40 mouse cellular contexts compared by ENCODE assay signal in the genomic region with DNA sequence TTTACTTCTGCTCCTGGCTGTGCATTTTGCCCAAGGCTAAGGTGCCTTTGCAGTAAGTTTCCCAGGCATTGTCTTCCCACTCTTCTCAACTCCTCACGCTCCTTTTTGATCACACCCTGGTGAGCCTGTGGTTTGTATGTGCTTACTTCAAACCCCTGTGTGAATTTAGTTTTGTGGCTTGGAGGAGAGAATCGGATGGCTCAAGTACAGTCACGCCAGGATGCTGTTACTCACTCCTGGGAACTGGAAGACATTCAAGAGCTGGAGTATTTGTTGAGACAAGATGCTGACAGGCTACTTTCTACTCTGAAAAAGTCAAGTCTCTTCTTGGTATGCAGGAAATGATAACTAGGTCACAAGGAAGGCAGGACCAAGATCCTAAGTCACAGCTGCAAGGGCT. TPM values are rescaled to one million over a fixed set of nuclear protein-coding genes. Genes with fewer than 3 reads are reported as not detected.
DNase-seq lines count a peak whose midpoint lies in the region; ATAC-seq and TF ChIP-seq lines count a peak whose summit lies in the region.
"Had no signal": no experiment of that assay in that cellular context is flagged by ENCODE, and none has a peak within 500 bp of the region (broad histone marks: within the 10 kb centered on the region; RNA-seq: fewer than 3 reads in every experiment).

No protein-coding gene starts in this region.

- no peaks in the 10 kb centered on the region for H3K36me3 ChIP-seq in hindbrain, embryonic 11.5 days (ENCODE audit: control insufficient read depth, insufficient read depth, low read length)
- H3K36me3 ChIP-seq: forebrain, embryonic 10.5 days; G1E; heart, embryonic 10.5 days; hindbrain, embryonic 10.5 days; hindbrain, embryonic 15.5 days; intestine, embryonic 15.5 days had no signal

- H3K4me2 ChIP-seq in hindbrain, embryonic 11.5 days (replicated peaks; ENCODE audit: low read depth, low read length) = no peak overlapping the region
- H3K4me2 ChIP-seq: forebrain, embryonic 13.5 days; hindbrain, embryonic 15.5 days; intestine, embryonic 15.5 days had no signal

- POLR2A ChIA-PET in Patski (lab: Charles Lee) = no interaction called here

- TF ChIP-seq CTCF in Patski (IDR thresholded peaks at IDR 0.05) = no peak
- no peak for TF ChIP-seq CTCF in embryonic fibroblast, embryonic 13.5 days (IDR thresholded peaks at IDR 0.05; ENCODE audit: borderline replicate concordance, insufficient read depth, low read length)

- peak; percentile 59; the same call in 1 of the 2 replicates for ATAC-seq in frontal cortex, adult (ENCODE audit: low TSS enrichment)
- ATAC-seq in Patski = peak; percentile 83
- ATAC-seq in hindbrain, embryonic 11.5 days (ENCODE audit: low FRiP score) = no peak
- ATAC-seq in erythroblast, adult 5-6 weeks (replicated peaks; ENCODE audit: low FRiP score, poor library complexity, severe bottlenecking) = no peak
- ATAC-seq: forebrain, embryonic 13.5 days; forebrain, embryonic 16.5 days; intestine, embryonic 15.5 days had no signal

- 0 out of 2 replicates have a peak, but pooled peaks have one; percentile 21 for TF ChIP-seq POLR2A in embryonic fibroblast, embryonic 13.5 days (IDR thresholded peaks at IDR 0.05; ENCODE audit: low read depth, low read length)

- H3K27ac ChIP-seq in embryonic fibroblast, embryonic 13.5 days (ENCODE audit: insufficient read depth, low read length) = peak overlapping the region; percentile 86
- H3K27ac ChIP-seq in hindbrain, embryonic 11.5 days (ENCODE audit: low read depth, low read length) = no peak overlapping the region
- H3K27ac ChIP-seq: forebrain, embryonic 10.5 days; forebrain, embryonic 13.5 days; heart, adult 2 months; heart, embryonic 10.5 days; hindbrain, embryonic 10.5 days; hindbrain, embryonic 15.5 days; intestine, embryonic 15.5 days had no signal

- no peak overlapping the region for H3K4me3 ChIP-seq in embryonic fibroblast, embryonic 13.5 days (ENCODE audit: insufficient read depth, low read length)
- no peak overlapping the region for H3K4me3 ChIP-seq in hindbrain, embryonic 11.5 days (ENCODE audit: low read depth, low read length)
- H3K4me3 ChIP-seq: erythroblast, embryonic 14.5 days; forebrain, embryonic 10.5 days; forebrain, embryonic 13.5 days; heart, adult 2 months; heart, embryonic 10.5 days; hindbrain, embryonic 10.5 days; hindbrain, embryonic 15.5 days; intestine, embryonic 15.5 days had no signal

- in situ Hi-C loops in Patski (cut with MboI; ENCODE audit: low pct_unique_long_range_greater_than_20kb) = no loop called here

- no peak overlapping the region for H3K9ac ChIP-seq in hindbrain, embryonic 11.5 days (ENCODE audit: low read depth, low read length)
- H3K9ac ChIP-seq: forebrain, embryonic 13.5 days; hindbrain, embryonic 15.5 days; intestine, embryonic 15.5 days had no signal

- H3K9me3 ChIP-seq in hindbrain, embryonic 11.5 days (ENCODE audit: control insufficient read depth, low read length) = no peaks in the 10 kb centered on the region
- H3K9me3 ChIP-seq: forebrain, embryonic 10.5 days; forebrain, embryonic 13.5 days; G1E; heart, embryonic 10.5 days; hindbrain, embryonic 10.5 days; hindbrain, embryonic 15.5 days; intestine, embryonic 15.5 days had no signal

- intact Hi-C loops in gastrocnemius, postnatal 36 days (cut with DNase I) = no loop called here

- H3K4me1 ChIP-seq in embryonic fibroblast, embryonic 13.5 days (ENCODE audit: control insufficient read depth, insufficient read depth, low read length) = peaks cover 5% of the 10 kb centered on the region
- no peaks in the 10 kb centered on the region for H3K4me1 ChIP-seq in hindbrain, embryonic 11.5 days (replicated peaks; ENCODE audit: control insufficient read depth, insufficient read depth, low read length)
- H3K4me1 ChIP-seq: forebrain, embryonic 10.5 days; forebrain, embryonic 13.5 days; heart, embryonic 10.5 days; hindbrain, embryonic 10.5 days; hindbrain, embryonic 15.5 days; intestine, embryonic 15.5 days had no signal

- 81% methylated on average over 3 of the region's 3 CpGs for WGBS in hindbrain, embryonic 11.5 days

- H3K27me3 ChIP-seq in Patski = no peaks in the 10 kb centered on the region
- H3K27me3 ChIP-seq in hindbrain, embryonic 11.5 days (ENCODE audit: control insufficient read depth, insufficient read depth, low read length) = no peaks in the 10 kb centered on the region
- H3K27me3 ChIP-seq: CH12.LX; forebrain, embryonic 13.5 days; hindbrain, embryonic 15.5 days; intestine, embryonic 15.5 days had no signal

- DNase-seq in frontal cortex, postnatal 14 days (ENCODE audit: low spot score in 2 of 2) = no peak
- peak; percentile 81 for DNase-seq in Patski (ENCODE audit: low read depth, low spot score)
- DNase-seq in skeletal muscle tissue, adult 2 months (ENCODE audit: low read depth, low spot score) = peak; percentile 8
- DNase-seq in hindbrain, embryonic 11.5 days (ENCODE audit: low spot score) = no peak
- no peak for DNase-seq in gastrocnemius, postnatal 36 days
- DNase-seq: adrenal gland, postnatal 14 days; B cell, adult 2 months; cerebellum, adult 11-12 months; cerebellum, adult 8-10 months; cerebellum, postnatal 10 days; cerebellum, postnatal 36 days; gastrocnemius, postnatal 25 days; heart, adult 2 months; heart, postnatal 36 days; kidney, adult 11 months; kidney, adult 8-10 months had no signal

- CTCF ChIA-PET in Patski (lab: Charles Lee) = interaction anchor here (1.3 kb wide), 2 partner anchors 15 to 27 kb away, joined by 3 to 5 read pairs; no protein-coding TSS in a partner anchor

RNA-seq across cellular contexts. Expression of gene Ccl20, which starts 25.3 kb away (rescaled TPM):
- 2.6 TPM for polyA plus RNA-seq in Patski (2021)
- 11.8 and 12.2 TPM in 2 replicates for polyA plus RNA-seq in embryonic fibroblast, embryonic 13.5 days (2011; ENCODE audit: insufficient read length, low read depth, missing spikeins)
- polyA plus RNA-seq in hindbrain, embryonic 11.5 days (2014; fragmentation: Nextera tagmentation; extraction: Ambion mirVana) = not detected in 2 replicates
- not detected for total RNA-seq in gastrocnemius, postnatal 36 days (2021)
- not detected in 2 replicates for total RNA-seq in erythroblast, adult 5-6 weeks (2015; ENCODE audit: low replicate concordance)
- total RNA-seq in erythroblast, adult 5-6 weeks (2017; ENCODE audit: low replicate concordance) = not detected in 2 replicates
- total RNA-seq: adrenal gland, adult 18-20 months; adrenal gland, postnatal 14 days; adrenal gland, postnatal 4 days; gastrocnemius, adult 8-10 months; gastrocnemius, postnatal 25 days; granulocyte monocyte progenitor cell, adult 5-6 weeks; heart, adult 2 months; heart, postnatal 36 days had no signal
- polyA plus RNA-seq: cortical plate, adult 2 months; embryonic facial prominence, embryonic 11.5 days; erythroblast, embryonic 14.5 days; forebrain, embryonic 10.5 days; forebrain, embryonic 13.5 days; forebrain, embryonic 16.5 days; frontal cortex, adult 2 months; G1E; heart, postnatal 0 days; hindbrain, embryonic 15.5 days had no signal

RNA-seq across cellular contexts. Expression of gene Krtap28-13, which starts 30.5 kb away (rescaled TPM):
- polyA plus RNA-seq in Patski (2021) = not detected
- not detected in 2 replicates for polyA plus RNA-seq in embryonic fibroblast, embryonic 13.5 days (2011; ENCODE audit: insufficient read length, low read depth, missing spikeins)
- not detected in 2 replicates for polyA plus RNA-seq in hindbrain, embryonic 11.5 days (2014; fragmentation: Nextera tagmentation; extraction: Ambion mirVana)
- not detected for total RNA-seq in gastrocnemius, postnatal 36 days (2021)
- not detected in 2 replicates for total RNA-seq in erythroblast, adult 5-6 weeks (2015; ENCODE audit: low replicate concordance)
- total RNA-seq in erythroblast, adult 5-6 weeks (2017; ENCODE audit: low replicate concordance) = not detected in 2 replicates
- total RNA-seq: adrenal gland, adult 18-20 months; adrenal gland, postnatal 14 days; adrenal gland, postnatal 4 days; CH12.LX; gastrocnemius, adult 8-10 months; gastrocnemius, postnatal 25 days; granulocyte monocyte progenitor cell, adult 5-6 weeks; heart, adult 2 months; heart, postnatal 36 days had no signal
- polyA plus RNA-seq: brain, embryonic 14.5 days; cortical plate, adult 2 months; embryonic facial prominence, embryonic 11.5 days; erythroblast, embryonic 14.5 days; forebrain, embryonic 10.5 days; forebrain, embryonic 13.5 days; forebrain, embryonic 16.5 days; G1E; heart, adult 2 months; heart, embryonic 10.5 days; heart, embryonic 14.5 days; heart, postnatal 0 days; hindbrain, embryonic 10.5 days; hindbrain, embryonic 15.5 days; intestine, embryonic 15.5 days had no signal

RNA-seq across cellular contexts. Expression of gene A030005K14Rik, which starts 32.1 kb away (rescaled TPM):
- not detected for polyA plus RNA-seq in Patski (2021)
- not detected in 2 replicates for polyA plus RNA-seq in embryonic fibroblast, embryonic 13.5 days (2011; ENCODE audit: insufficient read length, low read depth, missing spikeins)
- polyA plus RNA-seq in hindbrain, embryonic 11.5 days (2014; fragmentation: Nextera tagmentation; extraction: Ambion mirVana) = not detected in 2 replicates
- not detected for total RNA-seq in gastrocnemius, postnatal 36 days (2021)
- total RNA-seq in erythroblast, adult 5-6 weeks (2015; ENCODE audit: low replicate concordance) = not detected in 2 replicates
- total RNA-seq in erythroblast, adult 5-6 weeks (2017; ENCODE audit: low replicate concordance) = not detected in 2 replicates
- total RNA-seq: adrenal gland, adult 18-20 months; adrenal gland, postnatal 14 days; adrenal gland, postnatal 4 days; CH12.LX; G1E; gastrocnemius, adult 8-10 months; gastrocnemius, postnatal 25 days; granulocyte monocyte progenitor cell, adult 5-6 weeks; heart, adult 2 months; heart, postnatal 36 days had no signal
- polyA plus RNA-seq: brain, embryonic 14.5 days; cortical plate, adult 2 months; embryonic facial prominence, embryonic 11.5 days; embryonic facial prominence, embryonic 14.5 days; erythroblast, embryonic 14.5 days; forebrain, embryonic 10.5 days; forebrain, embryonic 13.5 days; forebrain, embryonic 16.5 days; frontal cortex, adult 2 months; G1E; heart, adult 2 months; heart, embryonic 10.5 days; heart, embryonic 14.5 days; heart, postnatal 0 days; hindbrain, embryonic 10.5 days; hindbrain, embryonic 15.5 days; intestine, embryonic 15.5 days had no signal

RNA-seq across cellular contexts. Expression of gene Gm47969, which starts 46.5 kb away (rescaled TPM):
- polyA plus RNA-seq in Patski (2021) = not detected
- polyA plus RNA-seq in embryonic fibroblast, embryonic 13.5 days (2011; ENCODE audit: insufficient read length, low read depth, missing spikeins) = not detected in 2 replicates
- polyA plus RNA-seq in hindbrain, embryonic 11.5 days (2014; fragmentation: Nextera tagmentation; extraction: Ambion mirVana) = not detected in 2 replicates
- total RNA-seq in gastrocnemius, postnatal 36 days (2021) = not detected
- not detected in 2 replicates for total RNA-seq in erythroblast, adult 5-6 weeks (2015; ENCODE audit: low replicate concordance)
- total RNA-seq in erythroblast, adult 5-6 weeks (2017; ENCODE audit: low replicate concordance) = not detected in 2 replicates
- total RNA-seq: adrenal gland, adult 18-20 months; adrenal gland, postnatal 14 days; adrenal gland, postnatal 4 days; CH12.LX; gastrocnemius, adult 8-10 months; gastrocnemius, postnatal 25 days; granulocyte monocyte progenitor cell, adult 5-6 weeks; heart, adult 2 months; heart, postnatal 36 days had no signal
- polyA plus RNA-seq: brain, embryonic 14.5 days; cortical plate, adult 2 months; embryonic facial prominence, embryonic 11.5 days; embryonic facial prominence, embryonic 14.5 days; erythroblast, embryonic 14.5 days; forebrain, embryonic 10.5 days; forebrain, embryonic 13.5 days; forebrain, embryonic 16.5 days; G1E; heart, adult 2 months; heart, embryonic 10.5 days; heart, embryonic 14.5 days; heart, postnatal 0 days; hindbrain, embryonic 10.5 days; hindbrain, embryonic 15.5 days; intestine, embryonic 15.5 days had no signal

RNA-seq across cellular contexts. Expression of gene Krtap28-10, which starts 49.0 kb away (rescaled TPM):
- not detected for polyA plus RNA-seq in Patski (2021)
- polyA plus RNA-seq in embryonic fibroblast, embryonic 13.5 days (2011; ENCODE audit: insufficient read length, low read depth, missing spikeins) = not detected in 2 replicates
- polyA plus RNA-seq in hindbrain, embryonic 11.5 days (2014; fragmentation: Nextera tagmentation; extraction: Ambion mirVana) = not detected in 2 replicates
- not detected for total RNA-seq in gastrocnemius, postnatal 36 days (2021)
- not detected in 2 replicates for total RNA-seq in erythroblast, adult 5-6 weeks (2015; ENCODE audit: low replicate concordance)
- total RNA-seq in erythroblast, adult 5-6 weeks (2017; ENCODE audit: low replicate concordance) = not detected in 2 replicates
- total RNA-seq: adrenal gland, adult 18-20 months; adrenal gland, postnatal 14 days; adrenal gland, postnatal 4 days; CH12.LX; G1E; gastrocnemius, adult 8-10 months; gastrocnemius, postnatal 25 days; granulocyte monocyte progenitor cell, adult 5-6 weeks; heart, adult 2 months; heart, postnatal 36 days had no signal
- polyA plus RNA-seq: brain, embryonic 14.5 days; cortical plate, adult 2 months; embryonic facial prominence, embryonic 11.5 days; erythroblast, embryonic 14.5 days; forebrain, embryonic 10.5 days; forebrain, embryonic 13.5 days; forebrain, embryonic 16.5 days; frontal cortex, adult 2 months; G1E; heart, adult 2 months; heart, embryonic 10.5 days; heart, embryonic 14.5 days; heart, postnatal 0 days; hindbrain, embryonic 10.5 days; hindbrain, embryonic 15.5 days; intestine, embryonic 15.5 days had no signal

Comparison
In these comparisons a context has a peak if more than half of its experiments do, and no peak if none do; other contexts are left out.
1. ATAC-seq: peak in frontal cortex, adult (single experiment) and Patski (single experiment); none in hindbrain, embryonic 11.5 days (single experiment) and erythroblast, adult 5-6 weeks (single experiment).
2. DNase-seq: peak in Patski (single experiment) and skeletal muscle tissue, adult 2 months (single experiment); none in frontal cortex, postnatal 14 days (0 of 2), hindbrain, embryonic 11.5 days (single experiment) and gastrocnemius, postnatal 36 days (0 of 2).